Mouse (Mus musculus) hindbrain, postnatal 0 days (tissue): ENCODE results near the gene Vkorc1. TPM values are rescaled to one million over a fixed set of nuclear protein-coding genes. Genes with fewer than 3 reads are reported as not detected.

Experiments
- ATAC-seq: fragments of 200-750 bp; cut with Nextera tagmentation; 2 replicates; pipeline ENCODE4 v1.8.0; 2017; ENCODE audit warnings: mild to moderate bottlenecking, moderate TSS enrichment, moderate library complexity
- DNase-seq: peaks from one replicate; pipeline ENCODE4 v3.0.0-alpha.2; 2015; ENCODE audit warnings: low spot score
- H3K27ac ChIP-seq: fragments of 300-500 bp; sonication (generic); 2 replicates; pipeline ENCODE4 v1.5.1; 2014; ENCODE audit warnings: mild to moderate bottlenecking
- H3K27me3 ChIP-seq: fragments of 300-500 bp; sonication (generic); 2 replicates; pipeline ENCODE4 v1.6.1; 2014; ENCODE audit warnings: low read length, mixed read lengths; ENCODE audit not compliant: insufficient read depth
- H3K36me3 ChIP-seq: fragments of 300-500 bp; sonication (generic); 2 replicates; pipeline ENCODE4 v1.6.1; 2014; ENCODE audit warnings: low read length, mixed read lengths; ENCODE audit not compliant: insufficient read depth
- H3K4me1 ChIP-seq: fragments of 300-500 bp; sonication (generic); 2 replicates; pipeline ENCODE4 v1.6.1; 2014; ENCODE audit warnings: antibody characterized with exemption, low read length, mixed read lengths; ENCODE audit not compliant: insufficient read depth
- H3K4me2 ChIP-seq: fragments of 300-500 bp; sonication (generic); 2 replicates; pipeline ENCODE4 v1.6.1; 2014; ENCODE audit warnings: low read depth, mild to moderate bottlenecking, low read length, moderate library complexity, mixed read lengths
- H3K4me3 ChIP-seq: fragments of 300-500 bp; sonication (generic); 2 replicates; pipeline ENCODE4 v1.5.1; 2014; ENCODE audit warnings: low read length
- H3K9ac ChIP-seq: fragments of 300-500 bp; sonication (generic); replicated peaks from 2 replicates; pipeline ENCODE4 v1.6.1; 2014; ENCODE audit warnings: mild to moderate bottlenecking, low read length, moderate library complexity, mixed read lengths
- H3K9me3 ChIP-seq: fragments of 300-500 bp; sonication (generic); 2 replicates; pipeline ENCODE4 v1.6.1; 2016; ENCODE audit warnings: low read length, mixed read lengths
- CTCF ChIP-seq: IDR thresholded peaks from 2 replicates; pipeline ENCODE4 v1.5.1; 2016; ENCODE audit warnings: antibody characterized with exemption, control low read depth, low read depth
- WGBS: fragments of 180-500 bp; shearing (Covaris S2); extraction: QIAGEN DNeasy Blood & Tissue Kit; methylation state at CpG from one replicate; pipeline ENCODE4 v1.1.7; 2014; 5-methylcytosine and 5-hydroxymethylcytosine counted together
- polyA plus RNA-seq: library from polyadenylated mRNA; unstranded; fragments of >200 nt; fragmentation: Nextera tagmentation; extraction: Ambion mirVana; gene quantifications from 2 replicates; pipeline ENCODE4 v1.2.1, GENCODE M21; 2015
- total RNA-seq: library from RNA; depleted of rRNA; stranded (reverse); fragments of >200 nt; gene quantifications from 2 replicates; pipeline ENCODE4 v1.2.3, GENCODE M21; 2014; rRNA removed

Gene Vkorc1
- total and polyA plus RNA-seq, 2 experiments from 2014 or later: 43.0 to 79.8 TPM

- H3K36me3 ChIP-seq: no peaks in the 10 kb centered on the region
- 93% methylated on average over 6 of the region's 6 CpGs for WGBS
- no peaks in the 10 kb centered on the region for H3K9me3 ChIP-seq
- TF ChIP-seq CTCF: no peak
- H3K27me3 ChIP-seq: no peaks in the 10 kb centered on the region
- H3K27ac ChIP-seq: no peak overlapping the region
- H3K9ac ChIP-seq: no peak overlapping the region
- no peak overlapping the region for H3K4me2 ChIP-seq
- DNase-seq (no peak), ATAC-seq (no peak)
- no peak overlapping the region for H3K4me3 ChIP-seq
- H3K4me1 ChIP-seq: no peaks in the 10 kb centered on the region
These were observed 37.2 kb downstream of the Vkorc1 start for GRCm38 (mm10) chr7:127858258-127858657.

- WGBS: 75% methylated on average over 5 of the region's 5 CpGs
- H3K36me3 ChIP-seq: peaks cover 11% of the 10 kb centered on the region; the same call in 1 of the 2 replicates
- no peak overlapping the region for H3K27ac ChIP-seq
- ATAC-seq: no peak
- H3K9me3 ChIP-seq: no peaks in the 10 kb centered on the region
- no peaks in the 10 kb centered on the region for H3K27me3 ChIP-seq
- no peak overlapping the region for H3K9ac ChIP-seq
- no peaks in the 10 kb centered on the region for H3K4me1 ChIP-seq
- DNase-seq: no peak
- no peak overlapping the region for H3K4me3 ChIP-seq
- no peak for TF ChIP-seq CTCF
- H3K4me2 ChIP-seq: no peak overlapping the region
These were observed 44.5 kb downstream of the Vkorc1 start for GRCm38 (mm10) chr7:127850906-127851305.

GRCm38 (mm10) chr7:127849973-127850875, 45.2 kb downstream of the Vkorc1 start:
- ATAC-seq (no peak), DNase-seq (no peak)
- H3K9ac ChIP-seq: no peak overlapping the region
- peaks cover 11% of the 10 kb centered on the region; the same call in 1 of the 2 replicates for H3K36me3 ChIP-seq
- no peak overlapping the region for H3K4me3 ChIP-seq
- no peaks in the 10 kb centered on the region for H3K27me3 ChIP-seq
- no peak for TF ChIP-seq CTCF
- H3K4me2 ChIP-seq: no peak overlapping the region
- no peaks in the 10 kb centered on the region for H3K9me3 ChIP-seq
- H3K4me1 ChIP-seq: no peaks in the 10 kb centered on the region
- no peak overlapping the region for H3K27ac ChIP-seq
- WGBS: 74% methylated on average over 6 of the region's 6 CpGs

Other genes starting within 250 kb of the Vkorc1 start
- gene Bcl7c, start 186.7 kb downstream of the Vkorc1 start, total RNA-seq: 86.8 and 105 TPM in 2 replicates
- gene Bcl7c, start 186.7 kb downstream of the Vkorc1 start, polyA plus RNA-seq: 48.8 and 50.9 TPM in 2 replicates
- gene Ctf1, start 182.9 kb downstream of the Vkorc1 start, total RNA-seq: 9.0 and 10.7 TPM in 2 replicates
- 3.8 and 4.0 TPM in 2 replicates for gene Ctf1, start 182.9 kb downstream of the Vkorc1 start, polyA plus RNA-seq
- gene Ctf2, start 163.5 kb downstream of the Vkorc1 start, total RNA-seq: not detected in 2 replicates
- gene Ctf2, start 163.5 kb downstream of the Vkorc1 start, polyA plus RNA-seq: 0.13 TPM in 1 of 2 replicates, not detected in the other
- 191 and 192 TPM in 2 replicates for gene Fbxl19, start 151.1 kb downstream of the Vkorc1 start, total RNA-seq
- 6.8 and 7.0 TPM in 2 replicates for gene Fbxl19, start 151.1 kb downstream of the Vkorc1 start, polyA plus RNA-seq
- 20.0 and 35.8 TPM in 2 replicates for gene Orai3, start 125.8 kb downstream of the Vkorc1 start, total RNA-seq
- 10.8 and 11.3 TPM in 2 replicates for gene Orai3, start 125.8 kb downstream of the Vkorc1 start, polyA plus RNA-seq
- 17.8 and 18.2 TPM in 2 replicates for gene Setd1a, start 118.9 kb downstream of the Vkorc1 start, total RNA-seq
- 10.5 and 16.0 TPM in 2 replicates for gene Setd1a, start 118.9 kb downstream of the Vkorc1 start, polyA plus RNA-seq
- gene Gm49388, start 110.0 kb downstream of the Vkorc1 start, total RNA-seq: 0.05 and 2.9 TPM in 2 replicates
- not detected in 2 replicates for gene Gm49388, start 110.0 kb downstream of the Vkorc1 start, polyA plus RNA-seq
- 11.0 and 12.1 TPM in 2 replicates for gene Hsd3b7, start 95.0 kb downstream of the Vkorc1 start, total RNA-seq
- 10.3 and 11.3 TPM in 2 replicates for gene Hsd3b7, start 95.0 kb downstream of the Vkorc1 start, polyA plus RNA-seq
- 4.0 and 9.6 TPM in 2 replicates for gene Stx4a, start 71.3 kb downstream of the Vkorc1 start, total RNA-seq
- 28.4 and 31.8 TPM in 2 replicates for gene Stx4a, start 71.3 kb downstream of the Vkorc1 start, polyA plus RNA-seq
- gene Stx1b, start 71.1 kb downstream of the Vkorc1 start, total RNA-seq: 69.7 and 72.7 TPM in 2 replicates
- 66.6 and 76.3 TPM in 2 replicates for gene Stx1b, start 71.1 kb downstream of the Vkorc1 start, polyA plus RNA-seq
- gene Zfp646, start 19.4 kb downstream of the Vkorc1 start, total RNA-seq: 34.6 and 35.0 TPM in 2 replicates
- gene Zfp646, start 19.4 kb downstream of the Vkorc1 start, polyA plus RNA-seq: 3.4 and 4.4 TPM in 2 replicates
- 25.8 and 26.2 TPM in 2 replicates for gene Zfp668, start 18.8 kb downstream of the Vkorc1 start, total RNA-seq
- gene Zfp668, start 18.8 kb downstream of the Vkorc1 start, polyA plus RNA-seq: 21.8 and 22.4 TPM in 2 replicates
- gene Prss53, start 4.6 kb downstream of the Vkorc1 start, total RNA-seq: 0.72 and 1.8 TPM in 2 replicates
- gene Prss53, start 4.6 kb downstream of the Vkorc1 start, polyA plus RNA-seq: 1.0 and 1.3 TPM in 2 replicates
- gene Gm21974, start 163 bp downstream of the Vkorc1 start, total RNA-seq: not detected in 2 replicates
- not detected in 2 replicates for gene Gm21974, start 163 bp downstream of the Vkorc1 start, polyA plus RNA-seq
- 44.3 and 55.0 TPM in 2 replicates for gene Bckdk, start 8.5 kb upstream of the Vkorc1 start, total RNA-seq
- 61.5 and 63.5 TPM in 2 replicates for gene Bckdk, start 8.5 kb upstream of the Vkorc1 start, polyA plus RNA-seq
- gene Kat8, start 16.9 kb upstream of the Vkorc1 start, total RNA-seq: 24.9 and 33.5 TPM in 2 replicates
- gene Kat8, start 16.9 kb upstream of the Vkorc1 start, polyA plus RNA-seq: 30.1 and 33.9 TPM in 2 replicates
- 0.26 and 0.32 TPM in 2 replicates for gene Prss8, start 34.5 kb upstream of the Vkorc1 start, total RNA-seq
- gene Prss8, start 34.5 kb upstream of the Vkorc1 start, polyA plus RNA-seq: 0.35 and 0.44 TPM in 2 replicates
- gene Prss36, start 51.1 kb upstream of the Vkorc1 start, total RNA-seq: 17.0 and 19.9 TPM in 2 replicates
- gene Prss36, start 51.1 kb upstream of the Vkorc1 start, polyA plus RNA-seq: 16.5 and 17.3 TPM in 2 replicates
- gene Fus, start 71.8 kb upstream of the Vkorc1 start, total RNA-seq: 34.4 and 45.0 TPM in 2 replicates
- gene Fus, start 71.8 kb upstream of the Vkorc1 start, polyA plus RNA-seq: 281 and 299 TPM in 2 replicates
- 12.1 and 12.7 TPM in 2 replicates for gene Pycard, start 98.2 kb upstream of the Vkorc1 start, total RNA-seq
- gene Pycard, start 98.2 kb upstream of the Vkorc1 start, polyA plus RNA-seq: 9.3 and 10.7 TPM in 2 replicates
- gene Trim72, start 108.3 kb upstream of the Vkorc1 start, total RNA-seq: 0.37 and 1.4 TPM in 2 replicates
- gene Trim72, start 108.3 kb upstream of the Vkorc1 start, polyA plus RNA-seq: not detected in 2 replicates
- gene Itgam, start 167.0 kb upstream of the Vkorc1 start, total RNA-seq: 2.6 and 3.2 TPM in 2 replicates
- 1.2 and 1.3 TPM in 2 replicates for gene Itgam, start 167.0 kb upstream of the Vkorc1 start, polyA plus RNA-seq
- gene Gm49368, start 167.1 kb upstream of the Vkorc1 start, total RNA-seq: not detected in 2 replicates
- gene Gm49368, start 167.1 kb upstream of the Vkorc1 start, polyA plus RNA-seq: not detected in 2 replicates
- 0.58 and 0.68 TPM in 2 replicates for gene Itgax, start 233.9 kb upstream of the Vkorc1 start, total RNA-seq
- not detected in 2 replicates for gene Itgax, start 233.9 kb upstream of the Vkorc1 start, polyA plus RNA-seq